Mouse (Mus musculus): ENCODE measurements around the gene Phkg2. TPM values are rescaled to one million over a fixed set of nuclear protein-coding genes. Genes with fewer than 3 reads are reported as not detected.
A peak's percentile ranks its signal among the peaks of the same experiment; 100 is the strongest.
"Not testable (repeated sequence)": the region's sequence is repeated elsewhere in the genome, so short reads cannot be mapped to it uniquely, and the experiment has no call there.

Gene Phkg2
- total RNA-seq, 4 experiments from 2014 or later: 8.0 to 10.6 (median 8.4) TPM

GRCm38 (mm10) chr7:127602903-127603302, 29.8 kb downstream of the Phkg2 start:
- DNase-seq (ENCODE audit: low spot score in 2 of 2): no peak

- no peak for DNase-seq (ENCODE audit: low spot score in 2 of 2)
Measured at GRCm38 (mm10) chr7:127604256-127604655, 31.1 kb downstream of the Phkg2 start.

- DNase-seq (ENCODE audit: low spot score in 2 of 2): no peak
Measured at GRCm38 (mm10) chr7:127607150-127607549, 34.0 kb downstream of the Phkg2 start.

GRCm38 (mm10) chr7:127611011-127611410, 37.9 kb downstream of the Phkg2 start:
- DNase-seq (ENCODE audit: low spot score in 2 of 2): no peak

GRCm38 (mm10) chr7:127611561-127611960, 38.4 kb downstream of the Phkg2 start:
- DNase-seq (ENCODE audit: low spot score in 2 of 2): no peak

- no peak for DNase-seq (ENCODE audit: low spot score in 2 of 2)
Measured at GRCm38 (mm10) chr7:127613501-127613900, 40.4 kb downstream of the Phkg2 start.

- DNase-seq (ENCODE audit: low spot score in 2 of 2): no peak
Measured at GRCm38 (mm10) chr7:127614091-127614490, 41.0 kb downstream of the Phkg2 start.

GRCm38 (mm10) chr7:127614511-127614890, 41.4 kb downstream of the Phkg2 start:
- DNase-seq (ENCODE audit: low spot score in 2 of 2): peak in 1 of 2 experiments; percentile 29

GRCm38 (mm10) chr7:127614891-127615843, 42.0 kb downstream of the Phkg2 start, which contains the start of gene Zfp629:
TSS of gene Zfp629 (minus strand) at chr7:127615797.
- peak; percentile 59 to 60 for DNase-seq (ENCODE audit: low spot score in 2 of 2)

GRCm38 (mm10) chr7:127616336-127616735, 43.2 kb downstream of the Phkg2 start:
- DNase-seq (ENCODE audit: low spot score in 2 of 2): no peak

GRCm38 (mm10) chr7:127616881-127617280, 43.7 kb downstream of the Phkg2 start:
- DNase-seq (ENCODE audit: low spot score in 2 of 2): no peak

GRCm38 (mm10) chr7:127617962-127618361, 44.8 kb downstream of the Phkg2 start:
- DNase-seq (ENCODE audit: low spot score in 2 of 2): no peak

GRCm38 (mm10) chr7:127618402-127618801, 45.3 kb downstream of the Phkg2 start:
- DNase-seq (ENCODE audit: low spot score in 2 of 2): not testable (repeated sequence)

- no peak for DNase-seq (ENCODE audit: low spot score in 2 of 2)
Measured at GRCm38 (mm10) chr7:127626039-127626438, 52.9 kb downstream of the Phkg2 start.

- no peak for DNase-seq (ENCODE audit: low spot score in 2 of 2)
Measured at GRCm38 (mm10) chr7:127626471-127626870, 53.3 kb downstream of the Phkg2 start.

- no peak for DNase-seq (ENCODE audit: low spot score in 2 of 2)
Measured at GRCm38 (mm10) chr7:127628646-127629045, 55.5 kb downstream of the Phkg2 start.

GRCm38 (mm10) chr7:127631416-127631815, 58.3 kb downstream of the Phkg2 start:
- DNase-seq (ENCODE audit: low spot score in 2 of 2): no peak

Other genes starting within 250 kb of the Phkg2 start
- gene Zfp768, start 227.8 kb upstream of the Phkg2 start, total RNA-seq (2022): 10 to 100 TPM; 39.1 to 55.1 (median 41.1) TPM
- gene Zfp747, start 197.3 kb upstream of the Phkg2 start, total RNA-seq (2022): 1 to 10 TPM; 3.0 to 3.4 (median 3.1) TPM
- gene 9130019O22Rik, start 186.2 kb upstream of the Phkg2 start, total RNA-seq (2022): 1 to 10 TPM; 1.5 to 2.5 (median 2.1) TPM
- gene E430018J23Rik, start 179.7 kb upstream of the Phkg2 start, total RNA-seq (2022): 1 to 10 TPM; 1.6 to 2.2 (median 1.7) TPM
- gene Zfp764, start 166.5 kb upstream of the Phkg2 start, total RNA-seq (2022): 1 to 10 TPM; 1.4 to 2.3 (median 1.9) TPM
- gene Zfp688, start 151.3 kb upstream of the Phkg2 start, total RNA-seq (2022): 1 to 10 TPM; 1.3 to 3.4 (median 2.2) TPM
- gene Zfp689, start 124.2 kb upstream of the Phkg2 start, total RNA-seq (2022): 1 to 10 TPM in 3 of 4 experiments, under 1 TPM in 1; 0.88 to 1.3 (median 1.2) TPM
- gene Prr14, start 113.7 kb upstream of the Phkg2 start, total RNA-seq (2022): 10 to 100 TPM; 14.8 to 18.4 (median 16.7) TPM
- gene Fbrs, start 94.1 kb upstream of the Phkg2 start, total RNA-seq (2022): 10 to 100 TPM; 21.9 to 29.3 (median 25.1) TPM
- 10 to 100 TPM; 44.3 to 52.4 (median 48.6) TPM for gene Srcap, start 61.4 kb upstream of the Phkg2 start, total RNA-seq (2022)
- gene Gm42715, start 53.8 kb upstream of the Phkg2 start, total RNA-seq (2022): 1 to 10 TPM; 4.4 to 8.0 (median 5.5) TPM
- not detected for gene Tmem265, start 11.9 kb upstream of the Phkg2 start, total RNA-seq (2022)
- gene Ccdc189, start 15.3 kb downstream of the Phkg2 start, total RNA-seq (2022): 1 to 10 TPM; 2.0 to 2.6 (median 2.2) TPM
- gene Rnf40, start 15.4 kb downstream of the Phkg2 start, total RNA-seq (2022): 10 to 100 TPM; 28.6 to 32.3 (median 30.6) TPM
- 1 to 10 TPM; 6.8 to 7.8 (median 7.4) TPM for gene Zfp629, start 42.5 kb downstream of the Phkg2 start, total RNA-seq (2022)
- gene Bcl7c, start 135.6 kb downstream of the Phkg2 start, total RNA-seq (2022): 10 to 100 TPM; 33.5 to 36.0 (median 34.1) TPM
- gene Ctf1, start 139.4 kb downstream of the Phkg2 start, total RNA-seq (2022): 10 to 100 TPM; 15.2 to 20.3 (median 17.1) TPM
- gene Ctf2, start 158.8 kb downstream of the Phkg2 start, total RNA-seq (2022): not detected
- gene Fbxl19, start 171.2 kb downstream of the Phkg2 start, total RNA-seq (2022): 1 to 10 TPM in 2 of 4 experiments, under 1 TPM in 2; 0.92 to 1.6 (median 1.1) TPM
- gene Orai3, start 196.5 kb downstream of the Phkg2 start, total RNA-seq (2022): 10 to 100 TPM; 12.2 to 13.6 (median 12.9) TPM
- gene Setd1a, start 203.3 kb downstream of the Phkg2 start, total RNA-seq (2022): 10 to 100 TPM; 16.4 to 22.8 (median 18.6) TPM
- gene Gm49388, start 212.3 kb downstream of the Phkg2 start, total RNA-seq (2022): 1 to 10 TPM; 1.6 to 2.3 (median 2.1) TPM
- gene Hsd3b7, start 227.3 kb downstream of the Phkg2 start, total RNA-seq (2022): 1 to 10 TPM; 1.5 to 4.2 (median 1.9) TPM